26 mouse cellular contexts compared by ENCODE assay signal in genomic region chr14:60340570-60340969, GRCm38 (mm10). TPM values are rescaled to one million over a fixed set of nuclear protein-coding genes. Genes with fewer than 3 reads are reported as not detected.
"Had no signal": no experiment of that assay in that cellular context is flagged by ENCODE, and none has a peak within 500 bp of the region (broad histone marks: within the 10 kb centered on the region; RNA-seq: fewer than 3 reads in every experiment).

No protein-coding gene starts in this region.

- H3K27ac ChIP-seq: heart, embryonic 13.5 days; heart, embryonic 15.5 days; hindbrain, embryonic 13.5 days; hindbrain, embryonic 15.5 days; hindbrain, postnatal 0 days; intestine, embryonic 15.5 days; layer of hippocampus, adult 2 months; left cerebral cortex, adult 2 months; limb, embryonic 10.5 days; limb, embryonic 12.5 days; liver, embryonic 13.5 days had no signal

- H3K4me1 ChIP-seq: heart, embryonic 13.5 days; heart, embryonic 15.5 days; hindbrain, embryonic 13.5 days; hindbrain, embryonic 15.5 days; intestine, embryonic 15.5 days; limb, embryonic 10.5 days; limb, embryonic 12.5 days; liver, embryonic 13.5 days had no signal

- H3K36me3 ChIP-seq: heart, embryonic 13.5 days; heart, embryonic 15.5 days; hindbrain, embryonic 13.5 days; hindbrain, embryonic 15.5 days; intestine, embryonic 15.5 days; limb, embryonic 10.5 days; limb, embryonic 12.5 days; liver, embryonic 13.5 days had no signal

- H3K27me3 ChIP-seq: heart, embryonic 13.5 days; heart, embryonic 15.5 days; hindbrain, embryonic 13.5 days; hindbrain, embryonic 15.5 days; intestine, embryonic 15.5 days; limb, embryonic 12.5 days; liver, embryonic 13.5 days had no signal

- H3K9me3 ChIP-seq: heart, embryonic 13.5 days; heart, embryonic 15.5 days; hindbrain, embryonic 13.5 days; hindbrain, embryonic 15.5 days; intestine, embryonic 15.5 days; limb, embryonic 10.5 days; limb, embryonic 12.5 days; liver, embryonic 13.5 days had no signal

- H3K4me3 ChIP-seq: heart, embryonic 13.5 days; heart, embryonic 15.5 days; hindbrain, embryonic 13.5 days; hindbrain, embryonic 15.5 days; intestine, embryonic 15.5 days; layer of hippocampus, adult 2 months; left cerebral cortex, adult 2 months; limb, embryonic 10.5 days; limb, embryonic 12.5 days; liver, embryonic 13.5 days had no signal

- DNase-seq: gastrocnemius, postnatal 14 days; gastrocnemius, postnatal 36 days; heart, adult 18-20 months; heart, postnatal 14 days; heart, postnatal 36 days; kidney, adult 18-20 months; kidney, adult 8-10 months; kidney, postnatal 10 days; kidney, postnatal 25 days; kidney, postnatal 4 days; liver; liver, embryonic 13.5 days had no signal

- H3K4me2 ChIP-seq: heart, embryonic 11.5 days; heart, embryonic 13.5 days; heart, embryonic 15.5 days; hindbrain, embryonic 13.5 days; hindbrain, embryonic 15.5 days; intestine, embryonic 15.5 days; limb, embryonic 12.5 days; liver, embryonic 11.5 days; liver, embryonic 13.5 days had no signal

- H3K9ac ChIP-seq: heart, embryonic 13.5 days; heart, embryonic 15.5 days; hindbrain, embryonic 13.5 days; hindbrain, embryonic 15.5 days; intestine, embryonic 15.5 days; limb, embryonic 12.5 days; liver, embryonic 13.5 days had no signal

RNA-seq across cellular contexts. Expression of gene Amer2, which starts 32.5 kb away (rescaled TPM):
- total RNA-seq: gastrocnemius, postnatal 36 days; heart, adult 18-20 months; heart, adult 8-10 months; heart, postnatal 14 days; heart, postnatal 36 days had no signal
- polyA plus RNA-seq: inflammation-experienced regulatory T-cells, adult 6 months had no signal
